Mouse (Mus musculus) layer of hippocampus, adult 11-12 months (tissue): ENCODE measurements around the gene Gm2004.
"Not testable (repeated sequence)": the region's sequence is repeated elsewhere in the genome, so short reads cannot be mapped to it uniquely, and the experiment has no call there.

Source experiments
- DNase-seq: peaks from one replicate; pipeline ENCODE4 v3.0.0; 2022; ENCODE audit warnings: low spot score

The Gm2004 gene

GRCm38 (mm10) chr2:176149725-176150124, at the start of gene Gm2004:
TSS of gene Gm2004 (minus strand) at chr2:176149825.
- DNase-seq, result not testable (repeated sequence)
